Mouse (Mus musculus) MEL (cell line): Measurements from ENCODE around the gene Kif11.

Experiments used
- CHD2 ChIP-seq: IDR thresholded peaks from 2 replicates; pipeline ENCODE4 v1.6.1; 2011; ENCODE audit warnings: low read length, improper control_type of control experiment
- CTCF ChIP-seq, 3 experiments: IDR thresholded peaks in 2 of 3; conservative IDR thresholded peaks in 1 of 3; 2 replicates each; pipeline ENCODE4 v1.5.1; 2011 to 2012; ENCODE audit warnings: low read length in 3 of 3, low read depth in 2 of 3, mild to moderate bottlenecking in 2 of 3, improper control_type of control experiment in 1 of 3, inconsistent platforms in 1 of 3, mixed read lengths in 1 of 3, moderate library complexity in 1 of 3; ENCODE audit not compliant: control insufficient read depth in 1 of 3, insufficient read depth in 1 of 3, poor library complexity in 1 of 3, severe bottlenecking in 1 of 3
- ELF1 ChIP-seq: IDR thresholded peaks from 2 replicates; pipeline ENCODE4 v1.6.1; 2014; ENCODE audit warnings: low read depth, mild to moderate bottlenecking, inconsistent platforms, low read length, improper control_type of control experiment, moderate library complexity
- HCFC1 ChIP-seq: IDR thresholded peaks from 2 replicates; pipeline ENCODE4 v1.6.1; 2012; ENCODE audit warnings: low read depth, mild to moderate bottlenecking, inconsistent platforms, low read length, improper control_type of control experiment, moderate library complexity
- MAFK ChIP-seq: IDR thresholded peaks from 2 replicates; pipeline ENCODE4 v1.6.1; 2011; ENCODE audit warnings: low read depth, mild to moderate bottlenecking, low read length, improper control_type of control experiment, borderline replicate concordance
- NELFE ChIP-seq: IDR thresholded peaks from 2 replicates; pipeline ENCODE4 v1.6.1; 2011; ENCODE audit warnings: low read depth, low read length, improper control_type of control experiment
- POLR2A ChIP-seq, 2 experiments: IDR thresholded peaks; 2 replicates each; pipeline ENCODE4 v1.6.1; 2011 to 2012; ENCODE audit warnings: low read length in 2 of 2, mild to moderate bottlenecking in 2 of 2, control low read depth in 1 of 2, improper control_type of control experiment in 1 of 2, low read depth in 1 of 2, moderate library complexity in 1 of 2; ENCODE audit not compliant: control insufficient read depth in 1 of 2, insufficient read depth in 1 of 2, poor library complexity in 1 of 2
- SMC3 ChIP-seq: IDR thresholded peaks from 2 replicates; pipeline ENCODE4 v1.6.1; 2011; ENCODE audit warnings: low read depth, low read length, improper control_type of control experiment
- TAL1 ChIP-seq: IDR thresholded peaks from 2 replicates; pipeline ENCODE4 v1.6.1; 2012; ENCODE audit warnings: mild to moderate bottlenecking, inconsistent platforms, low read length, moderate library complexity, mixed read lengths
- USF1 ChIP-seq: IDR thresholded peaks from 2 replicates; pipeline ENCODE4 v1.6.1; 2014; ENCODE audit warnings: low read depth, mild to moderate bottlenecking, inconsistent platforms, low read length, improper control_type of control experiment, moderate library complexity
- ZC3H11A ChIP-seq: IDR thresholded peaks from 2 replicates; pipeline ENCODE4 v1.6.1; 2012; ENCODE audit warnings: low read depth, mild to moderate bottlenecking, inconsistent platforms, low read length, improper control_type of control experiment
- ZKSCAN1 ChIP-seq: IDR thresholded peaks from 2 replicates; pipeline ENCODE4 v1.6.1; 2012; ENCODE audit warnings: low read depth, mild to moderate bottlenecking, inconsistent platforms, low read length, improper control_type of control experiment, moderate library complexity
- ZNF384 ChIP-seq: IDR thresholded peaks from 2 replicates; pipeline ENCODE4 v1.6.1; 2012; ENCODE audit warnings: low read depth, mild to moderate bottlenecking, inconsistent platforms, low read length, improper control_type of control experiment

GRCm38 (mm10) chr19:37436514-37437288 is 60.5 kb downstream of the Kif11 start:
- TF ChIP-seq CTCF (IDR thresholded peaks at IDR 0.05 in 2 of 3, conservative IDR thresholded peaks at IDR 0.05 in 1 of 3; ENCODE audit: control insufficient read depth in 1 of 3, insufficient read depth in 1 of 3, low read depth in 2 of 3, low read length in 3 of 3, poor library complexity in 1 of 3, severe bottlenecking in 1 of 3) (no peak), ZKSCAN1 (no peak), POLR2A (IDR thresholded peaks at IDR 0.05; ENCODE audit: control insufficient read depth in 1 of 2, insufficient read depth in 1 of 2, low read depth in 1 of 2, low read length in 2 of 2, poor library complexity in 1 of 2) (no peak), ZNF384 (no peak), ZC3H11A (no peak), ELF1 (no peak), USF1 (no peak), NELFE (no peak), TAL1 (no peak), SMC3 (no peak), MAFK (no peak), HCFC1 (no peak), CHD2 (no peak)
